Mouse (Mus musculus) liver, embryonic 15.5 days (tissue): Measurements from ENCODE around the gene Tom1l2. TPM values are rescaled to one million over a fixed set of nuclear protein-coding genes. Genes with fewer than 3 reads are reported as not detected.

Experiments used
- ATAC-seq: fragments of 200-750 bp; cut with Nextera tagmentation; 2 replicates; pipeline ENCODE4 v1.8.0; 2017; ENCODE audit warnings: moderate number of reproducible peaks, mild to moderate bottlenecking, moderate library complexity; ENCODE audit not compliant: insufficient read depth
- H3K27ac ChIP-seq: fragments of 300-500 bp; sonication (generic); replicated peaks from 2 replicates; pipeline ENCODE4 v1.5.1; 2015; ENCODE audit warnings: mild to moderate bottlenecking, inconsistent platforms
- H3K27me3 ChIP-seq: fragments of 300-500 bp; sonication (generic); 2 replicates; pipeline ENCODE4 v1.6.1; 2015; ENCODE audit warnings: mild to moderate bottlenecking, inconsistent platforms
- H3K36me3 ChIP-seq: fragments of 300-500 bp; sonication (generic); replicated peaks from 2 replicates; pipeline ENCODE4 v1.6.1; 2015; ENCODE audit warnings: moderate library complexity, mild to moderate bottlenecking, inconsistent platforms
- H3K4me1 ChIP-seq: fragments of 300-500 bp; sonication (generic); replicated peaks from 2 replicates; pipeline ENCODE4 v1.6.1; 2015; ENCODE audit warnings: inconsistent platforms
- H3K4me2 ChIP-seq: fragments of 300-500 bp; sonication (generic); 2 replicates; pipeline ENCODE4 v1.6.1; 2015; ENCODE audit warnings: moderate library complexity, mild to moderate bottlenecking, inconsistent platforms
- H3K4me3 ChIP-seq: fragments of 300-500 bp; sonication (generic); replicated peaks from 2 replicates; pipeline ENCODE4 v1.5.1; 2015; ENCODE audit warnings: mild to moderate bottlenecking, inconsistent platforms
- H3K9ac ChIP-seq: fragments of 300-500 bp; sonication (generic); 2 replicates; pipeline ENCODE4 v1.6.1; 2015; ENCODE audit warnings: moderate library complexity, mild to moderate bottlenecking, inconsistent platforms
- H3K9me3 ChIP-seq: fragments of 300-500 bp; sonication (generic); replicated peaks from 2 replicates; pipeline ENCODE4 v1.6.1; 2016; ENCODE audit warnings: inconsistent platforms
- whole genome bisulfite sequencing: fragments of 180-500 bp; shearing (Covaris S2); methylation state at CpG from one replicate; pipeline ENCODE4 v1.1.7; 2015; ENCODE audit warnings: mixed read lengths; ENCODE audit not compliant: insufficient replicate concordance; 5-methylcytosine and 5-hydroxymethylcytosine counted together
- polyA plus RNA-seq: library from polyadenylated mRNA; unstranded; fragments of >200 nt; fragmentation: Nextera tagmentation; extraction: Ambion mirVana; gene quantifications from 2 replicates; pipeline ENCODE4 v1.2.1, GENCODE M21; 2015

The Tom1l2 gene
- polyA plus RNA-seq, 1 experiment from 2014 or later: 5.3 TPM

- H3K36me3 ChIP-seq: no peaks in the 10 kb centered on the region
- WGBS: 62% methylated on average over 4 of the region's 4 CpGs
- H3K4me3 ChIP-seq: no peak overlapping the region
- no peaks in the 10 kb centered on the region for H3K27me3 ChIP-seq
- no peaks in the 10 kb centered on the region for H3K9me3 ChIP-seq
- H3K27ac ChIP-seq: no peak overlapping the region
- ATAC-seq: no peak
- H3K4me1 ChIP-seq: peaks cover 36% of the 10 kb centered on the region
- H3K4me2 ChIP-seq: no peak overlapping the region
- no peak overlapping the region for H3K9ac ChIP-seq
Observed at GRCm38 (mm10) chr11:60346537-60346936, 6.2 kb downstream of the Tom1l2 start.

GRCm38 (mm10) chr11:60345868-60346267 lies 6.8 kb downstream of the Tom1l2 start:
- Histone ChIP-seq H3K9me3 (no peaks in the 10 kb centered on the region), H3K4me3 (no peak overlapping the region), H3K27me3 (no peaks in the 10 kb centered on the region), H3K9ac (no peak overlapping the region), H3K4me1 (peaks cover 29% of the 10 kb centered on the region), H3K27ac (no peak overlapping the region), H3K36me3 (no peaks in the 10 kb centered on the region), H3K4me2 (no peak overlapping the region)
- 63% methylated on average over 4 of the region's 4 CpGs for WGBS
- ATAC-seq: no peak

GRCm38 (mm10) chr11:60339361-60339760 lies 13.3 kb downstream of the Tom1l2 start:
- ATAC-seq: no peak
- H3K4me1 ChIP-seq: peaks cover 10% of the 10 kb centered on the region; the same call in 1 of the 2 replicates

GRCm38 (mm10) chr11:60338291-60338690 lies 14.4 kb downstream of the Tom1l2 start:
- no peak overlapping the region for H3K4me3 ChIP-seq
- ATAC-seq: no peak
- H3K36me3 ChIP-seq: no peaks in the 10 kb centered on the region
- H3K27me3 ChIP-seq: no peaks in the 10 kb centered on the region
- H3K4me2 ChIP-seq: no peak overlapping the region
- no peak overlapping the region for H3K9ac ChIP-seq
- WGBS: 58% methylated on average over 4 of the region's 4 CpGs
- no peaks in the 10 kb centered on the region for H3K9me3 ChIP-seq
- no peak overlapping the region for H3K27ac ChIP-seq
- peaks cover 16% of the 10 kb centered on the region; the same call in 1 of the 2 replicates for H3K4me1 ChIP-seq

More at GRCm38 (mm10) chr11:60339361-60339760, 13.3 kb downstream of the Tom1l2 start:
- Histone ChIP-seq H3K27ac (no peak overlapping the region), H3K9me3 (no peaks in the 10 kb centered on the region), H3K9ac (no peak overlapping the region), H3K36me3 (no peaks in the 10 kb centered on the region), H3K4me2 (no peak overlapping the region), H3K4me3 (no peak overlapping the region), H3K27me3 (no peaks in the 10 kb centered on the region)
- 80% methylated on average over 12 of the region's 12 CpGs for WGBS

- ATAC-seq: no peak
Observed at GRCm38 (mm10) chr11:60335771-60336170, 16.9 kb downstream of the Tom1l2 start.

GRCm38 (mm10) chr11:60334124-60334523 lies 18.6 kb downstream of the Tom1l2 start:
- no peak overlapping the region for H3K4me3 ChIP-seq
- ATAC-seq: no peak
- H3K4me2 ChIP-seq: no peak overlapping the region
- H3K36me3 ChIP-seq: no peaks in the 10 kb centered on the region
- WGBS: 72% methylated on average over 3 of the region's 3 CpGs
- peaks cover 16% of the 10 kb centered on the region; the same call in 1 of the 2 replicates for H3K4me1 ChIP-seq
- no peak overlapping the region for H3K9ac ChIP-seq
- no peaks in the 10 kb centered on the region for H3K27me3 ChIP-seq
- H3K9me3 ChIP-seq: no peaks in the 10 kb centered on the region
- H3K27ac ChIP-seq: no peak overlapping the region

More at GRCm38 (mm10) chr11:60335771-60336170, 16.9 kb downstream of the Tom1l2 start:
- 71% methylated on average over 2 of the region's 2 CpGs for WGBS
- no peak overlapping the region for H3K27ac ChIP-seq
- H3K4me3 ChIP-seq: no peak overlapping the region
- no peak overlapping the region for H3K9ac ChIP-seq
- H3K9me3 ChIP-seq: no peaks in the 10 kb centered on the region
- no peaks in the 10 kb centered on the region for H3K36me3 ChIP-seq
- H3K4me1 ChIP-seq: peaks cover 16% of the 10 kb centered on the region; the same call in 1 of the 2 replicates
- no peaks in the 10 kb centered on the region for H3K27me3 ChIP-seq
- H3K4me2 ChIP-seq: no peak overlapping the region

- Histone ChIP-seq H3K4me1 (peaks cover 16% of the 10 kb centered on the region; the same call in 1 of the 2 replicates), H3K9ac (no peak overlapping the region), H3K36me3 (no peaks in the 10 kb centered on the region), H3K4me2 (no peak overlapping the region), H3K27me3 (no peaks in the 10 kb centered on the region), H3K27ac (no peak overlapping the region), H3K4me3 (no peak overlapping the region), H3K9me3 (no peaks in the 10 kb centered on the region)
- WGBS: 85% methylated on average over 5 of the region's 5 CpGs
- ATAC-seq: no peak
Observed at GRCm38 (mm10) chr11:60333461-60333860, 19.2 kb downstream of the Tom1l2 start.

- Histone ChIP-seq H3K9me3 (no peaks in the 10 kb centered on the region), H3K36me3 (no peaks in the 10 kb centered on the region), H3K4me3 (no peak overlapping the region), H3K9ac (no peak overlapping the region), H3K27me3 (no peaks in the 10 kb centered on the region), H3K4me2 (no peak overlapping the region), H3K4me1 (0 out of 2 replicates have a peak, but pooled peaks cover 6% of the 10 kb centered on the region), H3K27ac (no peak overlapping the region)
- no peak for ATAC-seq
- WGBS: 82% methylated on average over 4 of the region's 4 CpGs
Observed at GRCm38 (mm10) chr11:60330551-60330950, 22.2 kb downstream of the Tom1l2 start.

GRCm38 (mm10) chr11:60323731-60324130 lies 29.0 kb downstream of the Tom1l2 start:
- no peaks in the 10 kb centered on the region for H3K36me3 ChIP-seq
- no peak for ATAC-seq
- no peak overlapping the region for H3K9ac ChIP-seq
- no peak overlapping the region for H3K4me3 ChIP-seq
- no peak overlapping the region for H3K4me2 ChIP-seq
- no peaks in the 10 kb centered on the region for H3K9me3 ChIP-seq
- H3K4me1 ChIP-seq: peaks cover 20% of the 10 kb centered on the region
- no peak overlapping the region for H3K27ac ChIP-seq
- H3K27me3 ChIP-seq: no peaks in the 10 kb centered on the region

GRCm38 (mm10) chr11:60321438-60321837 lies 31.3 kb downstream of the Tom1l2 start:
- no peak overlapping the region for H3K4me3 ChIP-seq
- WGBS: 71% methylated on average over 2 of the region's 2 CpGs
- no peaks in the 10 kb centered on the region for H3K36me3 ChIP-seq
- H3K27me3 ChIP-seq: no peaks in the 10 kb centered on the region
- ATAC-seq: no peak
- H3K27ac ChIP-seq: no peak overlapping the region
- H3K9ac ChIP-seq: no peak overlapping the region
- H3K4me1 ChIP-seq: peaks cover 30% of the 10 kb centered on the region
- no peaks in the 10 kb centered on the region for H3K9me3 ChIP-seq
- H3K4me2 ChIP-seq: no peak overlapping the region

- H3K4me3 ChIP-seq: no peak overlapping the region
- ATAC-seq: no peak
- H3K9ac ChIP-seq: no peak overlapping the region
- H3K9me3 ChIP-seq: no peaks in the 10 kb centered on the region
- no peaks in the 10 kb centered on the region for H3K36me3 ChIP-seq
- peaks cover 30% of the 10 kb centered on the region for H3K4me1 ChIP-seq
- H3K4me2 ChIP-seq: no peak overlapping the region
- 37% methylated on average over 8 of the region's 8 CpGs for WGBS
- no peak overlapping the region for H3K27ac ChIP-seq
- no peaks in the 10 kb centered on the region for H3K27me3 ChIP-seq
Observed at GRCm38 (mm10) chr11:60320426-60321037, 32.2 kb downstream of the Tom1l2 start.
